Mouse (Mus musculus) bone marrow, adult 2 months (tissue): Measurements from ENCODE around the gene Hoxc4. TPM values are rescaled to one million over a fixed set of nuclear protein-coding genes. Genes with fewer than 3 reads are reported as not detected.

Source experiments
- H3K27ac ChIP-seq: fragments of 200-500 bp; 2 replicates; pipeline ENCODE4 v1.5.1; 2012; ENCODE audit warnings: low read depth, mild to moderate bottlenecking, control low read depth, inconsistent platforms, low read length; ENCODE audit not compliant: control insufficient read depth, poor library complexity, insufficient read depth
- H3K4me1 ChIP-seq: fragments of 200-500 bp; 2 replicates; pipeline ENCODE4 v1.6.1; 2011; ENCODE audit warnings: low read length; ENCODE audit not compliant: control insufficient read depth, insufficient read depth
- H3K4me3 ChIP-seq: fragments of 200-500 bp; replicated peaks from 2 replicates; pipeline ENCODE3; 2011; ENCODE audit warnings: mild to moderate bottlenecking, low read depth, low read length, control low read depth; ENCODE audit not compliant: control insufficient read depth
- CTCF ChIP-seq: fragments of 200-500 bp; IDR thresholded peaks from 2 replicates; pipeline ENCODE4 v1.5.1; 2011; ENCODE audit warnings: low read length, control low read depth; ENCODE audit not compliant: control insufficient read depth, insufficient read depth
- POLR2A ChIP-seq: fragments of 200-500 bp; IDR thresholded peaks from 2 replicates; pipeline ENCODE4 v1.6.1; 2011; ENCODE audit warnings: low read depth, mild to moderate bottlenecking, control low read depth, low read length, borderline replicate concordance; ENCODE audit not compliant: control insufficient read depth
- WGBS: fragments of 180-500 bp; shearing (Covaris S2); methylation state at CpG from one replicate; pipeline ENCODE4 v1.1.7; 2018; 5-methylcytosine and 5-hydroxymethylcytosine counted together
- polyA plus RNA-seq: library from polyadenylated mRNA; stranded (reverse); fragments of >200 nt; gene quantifications from 2 replicates; pipeline ENCODE4 v1.2.4, GENCODE M21; 2011; ENCODE audit warnings: low replicate concordance; ENCODE audit not compliant: missing spikeins, insufficient read depth, insufficient read length

Gene Hoxc4
- polyA plus RNA-seq, 1 experiment: 1.5 TPM

DNA sequence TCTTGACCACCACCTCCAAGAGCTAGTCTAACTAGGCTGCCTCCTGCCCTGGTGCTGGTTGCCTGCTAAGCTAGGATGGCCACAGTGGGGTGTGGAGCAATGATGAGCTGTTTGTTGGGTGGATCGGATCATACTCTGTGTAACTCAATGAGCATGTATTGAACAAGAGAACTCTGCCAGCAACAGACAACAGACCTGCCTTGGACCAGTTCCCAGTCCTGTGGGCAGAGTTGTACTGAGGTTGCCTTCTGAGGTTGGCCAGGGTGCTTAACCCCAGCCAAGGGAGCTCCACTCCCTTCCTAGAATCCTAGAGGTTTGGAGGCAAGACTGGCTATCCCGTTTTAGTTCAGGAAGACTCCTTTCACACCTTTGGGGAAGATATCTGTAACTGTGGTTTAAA, 37.7 kb downstream of the Hoxc4 start:
- Histone ChIP-seq H3K4me3 (no peak overlapping the region), H3K4me1 (no peaks in the 10 kb centered on the region), H3K27ac (no peak overlapping the region)
- TF ChIP-seq POLR2A (no peak), CTCF (no peak)
- WGBS: 58% methylated on average over 2 of the region's 2 CpGs

DNA sequence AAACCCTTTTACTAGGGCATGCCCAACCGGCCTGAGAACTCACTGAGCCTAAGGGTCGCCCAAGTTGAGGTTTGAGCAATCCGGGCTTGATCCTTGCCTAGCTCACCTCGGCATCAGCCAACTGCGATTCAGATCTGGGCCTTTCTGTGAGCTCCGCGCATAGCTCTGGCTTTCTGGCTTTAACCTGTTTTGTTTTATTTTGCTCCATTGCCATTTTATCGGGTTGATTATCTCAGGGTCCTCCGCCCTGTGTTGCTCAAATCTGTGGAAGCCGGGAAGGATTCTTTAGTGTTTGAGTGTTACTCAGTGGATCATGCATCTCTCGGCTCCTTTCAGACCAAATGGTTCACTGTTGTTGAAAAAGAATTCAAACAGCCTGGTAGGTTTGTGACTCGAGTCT, 40.0 kb downstream of the Hoxc4 start:
- Histone ChIP-seq H3K4me3 (no peak overlapping the region), H3K4me1 (no peaks in the 10 kb centered on the region), H3K27ac (no peak overlapping the region)
- WGBS: 19% methylated on average over 12 of the region's 12 CpGs
- no peak for TF ChIP-seq CTCF
- TF ChIP-seq POLR2A: no peak

DNA sequence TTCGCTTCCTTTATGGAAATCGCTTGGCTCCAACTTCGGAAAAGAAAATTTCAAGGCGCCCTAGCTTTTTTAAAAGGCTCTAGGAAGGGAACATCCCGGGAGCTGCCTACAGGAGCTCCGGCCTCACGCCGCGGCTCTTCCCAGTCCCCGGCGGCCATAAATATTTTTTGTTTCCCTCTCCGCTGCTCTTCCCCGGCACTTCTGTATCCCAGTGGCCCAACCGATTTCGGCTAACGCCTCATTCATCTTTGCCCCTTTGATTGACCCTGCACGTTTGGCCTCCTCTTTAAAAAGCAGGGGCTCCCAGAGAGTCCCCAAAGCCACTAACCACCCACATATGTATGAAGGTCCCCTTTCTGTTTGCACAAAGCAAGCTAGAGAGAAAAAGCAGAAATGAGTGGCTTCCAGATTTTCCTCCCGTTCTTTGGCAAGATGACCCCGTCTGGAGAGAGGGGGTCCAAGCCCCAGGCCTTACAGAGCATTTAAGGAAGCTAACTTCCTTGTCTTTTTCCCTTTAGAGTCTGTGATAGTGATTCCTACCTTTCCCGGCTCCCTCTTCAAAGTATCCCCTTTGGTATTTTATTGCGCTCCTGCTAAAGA, 40.8 kb downstream of the Hoxc4 start:
- WGBS: 7% methylated on average over 21 of the region's 21 CpGs
- TF ChIP-seq CTCF: no peak
- TF ChIP-seq POLR2A: no peak
- no peak overlapping the region for H3K27ac ChIP-seq
- no peak overlapping the region for H3K4me3 ChIP-seq
- no peaks in the 10 kb centered on the region for H3K4me1 ChIP-seq

DNA sequence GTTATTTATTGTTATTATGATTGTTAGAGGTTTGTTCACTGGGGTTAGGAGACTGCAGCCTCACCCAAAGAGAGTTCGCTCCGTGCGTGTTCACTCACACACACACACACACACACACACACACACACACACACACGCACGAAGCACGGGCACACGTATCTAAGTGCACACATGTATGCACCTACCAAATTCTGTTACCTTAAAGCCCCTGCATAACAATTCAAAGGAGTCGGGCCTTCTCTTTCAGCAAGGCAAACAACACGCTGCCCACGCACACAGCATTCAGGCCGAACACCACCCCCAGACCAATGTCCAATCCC, 41.2 kb downstream of the Hoxc4 start:
- H3K4me3 ChIP-seq: no peak overlapping the region
- H3K27ac ChIP-seq: no peak overlapping the region
- 31% methylated on average over 11 of the region's 11 CpGs for WGBS
- no peaks in the 10 kb centered on the region for H3K4me1 ChIP-seq
- no peak for TF ChIP-seq CTCF
- no peak for TF ChIP-seq POLR2A

DNA sequence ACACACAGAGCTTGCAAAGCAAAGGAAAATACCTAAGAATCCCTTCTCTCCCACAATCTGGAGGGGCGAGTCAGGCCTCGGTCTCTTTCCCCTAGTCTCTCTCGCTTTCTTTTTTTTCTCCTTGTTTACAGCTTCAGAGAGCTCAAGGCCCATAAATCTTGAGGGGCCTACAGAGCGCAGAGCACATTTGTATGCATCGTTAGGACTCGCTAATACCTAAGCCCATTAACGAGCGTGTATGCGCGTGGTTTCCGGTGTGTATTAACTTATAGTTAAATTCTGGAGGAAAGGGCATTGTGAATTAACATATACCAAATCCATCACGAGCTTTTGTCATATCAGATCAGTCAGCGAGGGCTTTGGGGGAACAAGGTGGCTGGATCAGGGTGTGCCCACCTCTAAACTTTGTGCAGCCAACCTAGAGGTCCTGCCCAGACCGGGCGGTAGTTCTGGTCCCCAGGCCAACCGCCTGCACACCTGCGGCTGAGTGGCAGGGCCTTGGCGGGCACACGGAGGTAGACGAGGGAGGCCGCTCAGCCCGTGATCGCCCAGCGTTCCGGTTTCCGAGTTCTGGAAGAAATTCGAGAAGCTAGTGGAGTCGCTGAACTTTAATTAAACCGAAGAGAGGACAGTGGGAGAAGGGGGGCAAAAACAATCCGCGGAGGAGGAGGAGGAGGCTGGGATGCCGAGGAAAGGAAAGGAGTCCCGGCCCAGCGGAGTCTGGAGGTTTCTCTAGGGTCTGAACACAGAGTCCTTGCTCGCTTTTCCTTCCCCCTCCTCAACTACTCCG, 41.8 kb downstream of the Hoxc4 start:
- no peak overlapping the region for H3K27ac ChIP-seq
- TF ChIP-seq POLR2A (no peak), CTCF (no peak)
- H3K4me1 ChIP-seq: no peaks in the 10 kb centered on the region
- 4% methylated on average over 36 of the region's 36 CpGs for WGBS
- H3K4me3 ChIP-seq: no peak overlapping the region

DNA sequence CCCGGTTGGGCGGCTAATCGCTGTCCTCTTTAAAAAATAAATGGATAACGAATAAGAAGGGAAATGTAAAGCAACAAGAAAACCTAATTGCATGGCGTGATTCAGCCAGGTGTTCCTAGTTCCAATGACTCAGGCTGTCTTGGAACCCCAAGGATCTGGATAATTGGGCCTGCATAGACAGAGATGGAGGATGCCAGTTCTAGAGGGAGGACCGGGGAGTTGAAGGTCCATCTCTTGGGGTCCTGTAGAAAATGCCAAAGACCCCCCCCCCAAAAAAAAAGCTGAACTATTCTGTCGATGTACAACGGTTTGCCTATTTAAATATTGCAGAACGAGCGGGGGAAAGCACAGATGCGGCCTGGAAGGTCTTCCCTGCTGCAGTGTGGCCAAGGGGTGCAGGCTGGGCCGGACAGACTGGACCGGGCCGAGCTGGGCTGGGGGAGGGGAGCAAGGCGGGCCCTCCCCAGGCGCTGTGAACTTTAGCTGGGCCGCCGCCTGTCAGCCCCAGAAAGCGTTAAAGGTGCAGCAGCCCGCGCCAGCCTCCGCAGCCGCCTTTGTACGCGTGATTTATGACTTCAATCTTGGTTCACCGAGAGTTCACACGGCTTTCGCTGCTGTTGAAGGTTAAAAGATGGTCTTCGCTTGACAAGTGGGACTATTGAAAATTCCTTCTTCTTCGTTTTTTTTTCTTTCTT, 42.5 kb downstream of the Hoxc4 start:
- 6% methylated on average over 30 of the region's 30 CpGs for WGBS
- Histone ChIP-seq H3K27ac (no peak overlapping the region), H3K4me3 (no peak overlapping the region), H3K4me1 (no peaks in the 10 kb centered on the region)
- TF ChIP-seq POLR2A (no peak), CTCF (no peak)

DNA sequence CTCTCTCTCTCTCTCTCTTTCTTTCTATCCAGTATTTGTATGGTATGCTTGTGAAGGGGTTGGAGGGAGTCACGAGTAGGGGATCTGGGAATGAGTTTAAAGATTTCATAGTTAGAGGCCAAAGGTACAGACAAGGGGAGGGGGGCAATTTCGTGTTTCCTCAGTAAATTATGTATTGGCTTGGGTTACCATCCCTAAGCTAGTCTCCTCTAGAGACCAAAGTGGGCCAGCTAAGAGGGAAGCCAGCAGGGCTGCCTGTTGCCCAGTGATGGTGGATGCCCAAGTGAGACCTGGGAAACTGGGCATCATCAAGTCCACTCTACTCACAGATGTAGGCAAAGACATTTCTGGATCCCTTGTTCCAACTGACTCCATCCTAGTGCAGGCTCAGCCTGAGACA, 43.3 kb downstream of the Hoxc4 start:
- no peak overlapping the region for H3K27ac ChIP-seq
- no peak for TF ChIP-seq POLR2A
- no peak for TF ChIP-seq CTCF
- WGBS: 34% methylated on average over 2 of the region's 2 CpGs

DNA sequence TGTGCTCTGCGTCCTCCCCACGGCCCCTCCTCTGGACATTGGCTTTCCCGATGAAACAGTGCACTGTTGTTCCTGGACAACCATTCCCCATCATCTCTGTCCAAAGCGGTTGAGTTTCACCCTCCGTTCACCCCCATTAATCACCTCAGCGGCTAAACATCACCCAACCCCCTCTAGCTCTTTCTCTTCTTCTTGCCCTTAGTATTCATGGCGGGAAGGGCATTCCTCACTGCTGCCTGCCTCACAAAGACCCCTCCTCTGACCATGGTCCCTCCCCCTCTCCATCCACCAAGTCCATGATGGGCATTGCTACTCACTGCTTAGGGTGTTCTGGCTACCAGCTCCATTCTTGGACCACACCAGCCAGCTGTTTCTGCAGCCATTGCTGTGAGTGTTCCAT, 46.9 kb downstream of the Hoxc4 start:
- Histone ChIP-seq H3K4me3 (no peak overlapping the region), H3K27ac (no peak overlapping the region), H3K4me1 (no peaks in the 10 kb centered on the region)
- 53% methylated on average over 7 of the region's 7 CpGs for WGBS
- TF ChIP-seq POLR2A (no peak), CTCF (no peak)

More for the DNA sequence above, 43.3 kb downstream of the Hoxc4 start:
- Histone ChIP-seq H3K4me3 (no peak overlapping the region), H3K4me1 (no peaks in the 10 kb centered on the region)
